Mouse (Mus musculus): Measurements from ENCODE around the gene Ciao2b. TPM values are rescaled to one million over a fixed set of nuclear protein-coding genes. Genes with fewer than 3 reads are reported as not detected.
"Not testable (repeated sequence)": the region's sequence is repeated elsewhere in the genome, so short reads cannot be mapped to it uniquely, and the experiment has no call there.

Ciao2b gene
- 100 to 1,000 TPM; 102 to 109 TPM for polyA plus RNA-seq (2017; shearing (Covaris generic))

DNA sequence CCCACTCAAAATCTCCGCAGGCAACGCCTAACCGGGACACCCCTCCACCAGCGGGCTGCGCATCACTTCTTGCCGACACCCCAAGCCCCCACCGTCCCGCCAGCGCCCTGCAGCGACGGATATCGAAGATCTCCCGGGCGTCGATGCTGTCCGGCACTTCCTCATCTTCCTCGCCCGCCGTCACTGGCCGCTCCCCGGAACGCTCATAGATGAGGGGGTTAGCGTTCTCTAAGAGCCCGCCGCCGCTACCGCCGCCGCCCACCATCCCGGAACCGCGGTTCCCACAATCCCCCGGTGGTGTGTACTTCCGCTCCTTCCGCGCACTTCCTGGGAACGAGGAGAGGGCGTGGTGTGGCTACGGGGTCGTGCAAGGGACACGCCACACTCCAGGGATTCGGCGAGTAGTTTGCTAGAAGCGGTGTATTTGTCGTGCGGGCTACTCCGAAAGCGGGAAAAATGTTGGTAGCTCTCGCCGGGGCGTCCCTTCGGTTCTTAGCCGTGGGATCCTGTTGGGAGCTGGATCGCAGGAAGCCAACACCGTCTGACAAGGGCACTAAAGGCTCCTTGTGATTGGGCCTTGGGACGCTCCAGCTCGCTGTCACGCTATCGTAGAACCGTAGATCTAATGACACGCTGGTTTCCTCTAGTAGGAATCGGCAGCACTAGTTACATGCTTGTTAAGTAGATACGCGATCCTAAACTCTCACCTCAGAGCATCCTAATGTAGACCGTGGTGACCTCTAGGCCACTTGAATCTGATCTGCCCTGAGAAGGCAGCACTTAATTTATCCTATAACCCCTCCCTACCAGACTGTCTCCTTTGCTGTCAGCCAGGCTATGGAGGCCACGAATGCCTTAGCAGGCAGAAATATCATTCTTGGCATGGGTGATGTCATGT lies at the start of gene Ciao2b:
Gene Ciao2b, minus strand, starts transcription at position 540 of the 898 bp plus-strand sequence.
- ATAC-seq = peak; percentile 82

DNA sequence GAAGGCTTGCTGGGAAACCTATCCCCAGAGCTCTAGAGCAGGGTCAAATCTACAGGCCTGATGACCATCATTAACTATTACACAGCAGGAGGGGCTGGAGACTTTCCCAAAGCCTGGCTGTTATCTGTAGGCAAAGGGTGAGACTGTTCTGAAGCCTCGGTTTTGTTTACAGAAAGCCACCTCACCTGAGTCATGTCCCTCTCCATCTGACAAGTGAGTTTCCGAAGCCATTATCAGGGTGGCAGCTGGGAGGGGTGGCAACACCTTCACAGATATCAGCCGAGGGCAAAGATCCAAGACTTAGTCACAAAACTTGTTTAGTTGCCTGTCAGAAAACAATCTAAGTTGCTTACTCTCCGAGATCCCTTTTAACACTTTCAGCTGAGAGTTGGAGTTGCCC lies 46.7 kb upstream of the Ciao2b start:
- no peak for ATAC-seq

DNA sequence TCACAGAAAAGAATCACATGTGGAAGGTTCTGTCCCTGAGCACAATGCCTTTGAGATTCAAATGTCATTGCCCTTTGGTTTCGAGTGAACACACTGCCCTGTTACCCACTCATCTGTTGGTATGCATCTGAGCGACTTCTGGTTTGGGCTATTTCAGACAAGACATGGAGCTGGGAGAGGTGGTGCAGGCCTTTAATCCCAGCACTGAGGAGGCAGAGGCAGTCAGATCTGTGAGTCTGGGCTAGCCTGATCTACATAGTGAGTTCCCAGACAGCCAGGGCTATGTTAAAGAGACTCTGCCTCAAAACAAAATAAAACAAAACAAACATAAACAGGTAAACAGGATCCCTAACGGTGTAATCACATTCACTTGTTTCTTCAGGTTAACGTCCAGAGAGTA lies 13.8 kb upstream of the Ciao2b start:
- ATAC-seq = no peak

GRCm38 (mm10) chr8:104654984-104655383 lies 13.2 kb upstream of the Ciao2b start:
- peak; percentile 100 for ATAC-seq

GRCm38 (mm10) chr8:104644187-104644586 lies 2.4 kb upstream of the Ciao2b start:
- not testable (repeated sequence) for ATAC-seq

- ATAC-seq = no peak
These were observed 524 bp upstream of the Ciao2b start for GRCm38 (mm10) chr8:104642324-104642654.

DNA sequence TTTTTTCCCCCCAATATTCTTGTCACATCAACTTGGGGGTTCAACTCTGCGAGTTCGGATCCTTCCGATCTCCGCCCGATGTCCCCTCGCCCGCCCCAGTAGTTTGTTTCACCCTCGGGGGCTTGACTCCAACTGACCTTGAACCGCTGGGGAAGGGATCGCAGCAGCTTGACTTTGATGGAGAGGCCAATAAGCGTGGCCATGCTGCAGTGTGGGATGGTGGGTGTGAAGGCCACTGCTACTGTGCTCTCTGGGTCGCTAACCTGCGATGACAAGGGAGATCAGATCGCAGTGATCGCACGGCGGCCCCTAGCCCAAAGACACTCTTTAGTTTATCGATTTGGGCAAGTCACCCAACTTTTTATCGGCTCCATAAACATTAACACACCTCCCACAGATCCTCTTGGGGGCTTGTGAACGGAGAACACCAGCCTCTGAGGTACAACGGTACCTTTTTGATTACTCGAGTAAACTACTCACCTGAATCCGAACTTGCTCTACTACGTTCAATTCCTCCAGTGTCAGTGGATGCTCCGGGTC lies 864 bp downstream of the Ciao2b start:
- ATAC-seq = no peak

DNA sequence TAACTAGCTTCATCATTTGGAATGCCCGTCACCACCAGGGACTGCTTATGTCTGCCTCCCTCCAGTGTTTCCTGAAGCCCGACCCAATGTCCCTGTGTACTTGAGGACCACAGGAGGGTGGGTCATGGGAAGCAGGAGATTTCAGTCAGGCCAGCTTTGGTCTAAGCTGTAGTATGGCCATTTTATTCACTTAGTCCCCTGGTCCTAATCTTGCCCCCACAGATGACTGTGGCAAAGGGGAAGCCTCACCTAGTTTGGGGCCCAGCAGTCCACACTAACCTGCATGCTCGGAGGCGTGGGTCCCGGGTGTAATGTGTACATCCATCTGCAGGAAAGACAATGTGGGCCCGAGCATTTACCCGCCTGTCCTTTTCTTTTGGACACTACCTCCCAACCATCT lies 1.5 kb downstream of the Ciao2b start:
- no peak for ATAC-seq

DNA sequence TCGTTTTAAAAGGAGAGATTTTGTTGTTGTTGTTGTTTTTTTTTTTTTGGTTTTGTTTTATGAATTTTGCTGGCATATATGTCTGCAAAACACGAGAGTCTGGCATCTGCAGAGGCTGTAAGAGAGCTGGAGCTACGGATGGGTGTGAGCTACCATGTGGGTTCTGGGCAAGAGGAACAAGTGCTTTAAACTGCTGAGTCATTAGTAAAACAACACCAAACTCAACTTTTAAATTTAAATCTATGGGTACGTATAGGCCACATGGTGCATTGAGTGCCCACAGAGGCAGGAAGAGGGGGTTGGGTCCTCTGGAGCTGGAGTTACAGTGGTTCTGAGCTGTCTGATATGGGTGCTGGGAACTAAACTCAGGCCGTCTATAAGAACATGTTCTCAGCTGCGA lies 3.8 kb downstream of the Ciao2b start:
- ATAC-seq = no peak

DNA sequence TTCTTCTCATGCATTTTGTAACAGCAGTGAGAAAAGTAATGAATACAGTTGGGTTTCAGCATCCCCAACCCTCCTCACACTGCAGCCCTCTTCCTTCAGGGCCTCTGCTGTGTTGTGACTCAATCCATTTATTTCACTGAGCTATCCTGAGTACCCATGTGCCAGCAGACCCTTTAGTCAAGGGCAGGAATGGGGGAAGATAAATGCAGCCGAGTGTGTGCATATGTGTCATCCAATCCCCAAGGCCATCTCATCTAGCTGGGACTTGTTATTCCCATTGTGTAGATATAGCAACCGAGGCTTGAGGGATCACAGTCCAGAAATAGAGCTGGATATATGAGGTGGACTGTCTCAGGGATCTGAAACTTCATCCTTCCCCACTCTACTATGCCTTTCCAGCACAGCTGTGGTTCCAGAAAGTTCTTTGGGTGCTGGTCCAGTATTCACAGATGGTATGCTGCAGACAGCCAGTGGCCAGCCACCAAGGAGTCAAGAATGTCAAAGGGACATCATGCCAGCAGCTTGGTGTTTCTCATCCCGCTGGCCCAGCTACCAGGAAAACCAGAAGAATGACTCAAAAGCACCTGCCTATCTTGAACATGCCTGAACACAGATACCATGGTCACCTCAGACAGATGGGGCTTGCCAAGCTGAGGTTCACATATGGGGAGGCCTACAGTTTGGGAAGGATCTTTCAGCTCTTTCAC lies 6.6 kb downstream of the Ciao2b start:
- ATAC-seq = no peak

- ATAC-seq = no peak
These were observed 8.5 kb downstream of the Ciao2b start for GRCm38 (mm10) chr8:104633156-104633744.

DNA sequence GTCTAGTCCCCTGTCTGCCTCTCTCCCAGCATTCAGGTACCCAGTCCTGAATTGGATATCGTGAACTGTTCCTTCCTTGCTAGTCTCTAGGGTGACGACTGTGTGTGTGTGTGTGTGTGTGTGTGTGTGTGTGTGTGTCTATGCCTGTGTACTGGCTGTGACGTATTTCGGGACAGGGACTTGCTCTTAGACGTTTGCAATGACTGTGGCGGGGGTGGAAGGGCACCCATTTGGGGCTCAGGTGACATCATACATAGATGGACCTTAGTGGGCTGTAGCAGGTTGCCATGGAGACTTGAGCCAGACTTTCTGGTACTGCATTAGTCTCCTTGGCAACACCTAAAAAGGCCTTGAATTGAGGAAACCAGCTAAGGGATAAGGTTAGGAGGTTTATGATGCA lies 9.3 kb downstream of the Ciao2b start:
- no peak for ATAC-seq

- ATAC-seq = peak; percentile 7
These were observed 9.8 kb downstream of the Ciao2b start for GRCm38 (mm10) chr8:104631975-104632374.

- ATAC-seq = peak; percentile 86
These were observed 10.6 kb downstream of the Ciao2b start, which contains the start of gene Rrad for GRCm38 (mm10) chr8:104630981-104631663. Rrad (minus strand) TSS chr8:104631327.

- ATAC-seq = peak; percentile 13
These were observed 11.2 kb downstream of the Ciao2b start for GRCm38 (mm10) chr8:104630574-104630973.

GRCm38 (mm10) chr8:104630111-104630479 lies 11.7 kb downstream of the Ciao2b start:
- no peak for ATAC-seq

GRCm38 (mm10) chr8:104629306-104630110 lies 12.3 kb downstream of the Ciao2b start:
- ATAC-seq = no peak

- ATAC-seq = no peak
These were observed 13.4 kb downstream of the Ciao2b start for GRCm38 (mm10) chr8:104628402-104628801.

GRCm38 (mm10) chr8:104627065-104627740 lies 14.6 kb downstream of the Ciao2b start:
- no peak for ATAC-seq

DNA sequence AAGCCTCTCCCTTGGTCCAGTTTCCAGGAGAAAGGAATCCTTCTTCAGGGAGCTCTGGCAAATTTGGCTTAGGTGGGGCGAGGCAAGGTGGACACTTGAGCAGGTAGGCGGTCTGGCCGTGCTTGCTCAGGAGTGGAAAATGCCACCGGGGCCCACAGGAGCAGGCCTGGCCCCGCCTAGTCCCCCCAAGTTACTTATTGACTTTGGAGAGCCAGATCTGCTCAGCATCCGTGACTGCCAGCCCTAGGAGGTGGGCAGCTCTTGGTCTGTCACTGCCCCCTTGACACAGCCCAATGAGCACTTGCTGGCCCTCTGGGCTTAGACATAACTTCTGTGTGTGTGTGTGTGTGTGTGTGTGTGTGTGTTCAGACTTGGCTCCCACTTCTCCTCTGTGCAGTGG lies 17.6 kb downstream of the Ciao2b start, which contains the start of gene Cdh16:
Gene Cdh16, minus strand, starts transcription at position 236 of the 400 bp plus-strand sequence.
- ATAC-seq = no peak

GRCm38 (mm10) chr8:104620765-104621164 lies 21.0 kb downstream of the Ciao2b start:
- ATAC-seq = no peak

All from activated CD4-positive, CD25-positive, alpha-beta regulatory T cell, adult 4 months (primary cell).